Mouse (Mus musculus): ENCODE results near the gene Csn1s1. TPM values are rescaled to one million over a fixed set of nuclear protein-coding genes. Genes with fewer than 3 reads are reported as not detected.

Csn1s1 gene
- total RNA-seq (2021): not detected
- long read RNA-seq, experiment 1: 0 reads
- long read RNA-seq, experiment 2: 0 reads

DNA sequence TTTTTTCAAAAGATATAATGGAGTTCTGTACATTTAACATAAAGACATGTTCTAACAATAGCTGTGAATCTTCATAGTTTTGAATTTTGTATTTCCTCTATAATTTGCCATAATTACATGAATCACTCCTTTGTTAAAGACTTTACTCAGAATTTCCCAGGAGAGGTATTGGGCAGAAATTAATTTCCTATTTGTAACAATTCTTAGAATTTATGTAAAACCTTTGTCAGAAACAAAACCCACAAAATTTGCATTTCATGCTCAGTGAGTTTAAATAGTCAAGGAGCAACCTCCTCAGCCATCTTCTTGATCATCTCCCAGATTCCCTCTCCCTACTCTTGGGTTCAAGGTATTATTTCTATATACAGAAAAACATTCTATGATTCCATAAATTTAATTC, at the start of gene Csn1s1:
Gene Csn1s1 (plus strand): TSS at position 301 of the 400 bp plus-strand sequence.
- DNase-seq: no peak

DNA sequence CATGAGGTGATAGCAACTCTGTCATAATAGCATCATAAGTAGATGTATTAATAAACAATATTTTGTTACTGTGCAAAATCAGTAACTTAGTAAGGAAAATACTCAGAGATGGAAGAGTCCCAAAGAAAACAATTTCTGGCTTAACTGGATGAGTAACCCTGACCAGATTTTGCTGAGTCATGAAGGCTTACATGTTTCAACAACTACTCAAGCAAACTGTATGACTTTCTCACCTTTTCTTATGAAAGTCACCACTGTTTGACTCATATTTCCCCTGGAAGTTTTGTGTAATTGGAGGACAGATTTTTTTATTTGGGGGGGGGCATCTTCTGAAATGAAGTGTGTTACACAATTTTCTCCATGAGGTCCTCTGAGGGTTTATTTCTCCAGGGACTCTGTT, 43.3 kb upstream of the Csn1s1 start:
- no peak for DNase-seq

DNA sequence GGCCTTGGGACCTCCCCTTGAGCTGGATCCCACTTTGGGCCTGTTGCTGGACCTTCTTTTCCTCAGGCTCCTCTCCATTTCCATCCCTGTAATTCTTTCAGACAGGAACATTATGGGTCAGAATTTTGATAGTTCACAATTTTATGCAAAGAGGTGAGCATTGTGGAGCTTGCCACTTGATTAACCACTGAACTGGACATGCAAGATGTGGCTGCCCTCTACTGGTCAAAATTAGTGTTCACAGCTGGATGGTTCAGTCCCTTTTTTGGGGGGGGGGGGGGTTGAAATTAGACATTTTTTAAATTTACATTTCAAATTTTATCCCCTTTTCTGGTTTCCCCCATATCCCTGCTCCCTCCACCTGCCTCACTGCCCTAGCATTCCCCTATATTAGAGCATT, 23.2 kb upstream of the Csn1s1 start:
- no peak for DNase-seq

DNA sequence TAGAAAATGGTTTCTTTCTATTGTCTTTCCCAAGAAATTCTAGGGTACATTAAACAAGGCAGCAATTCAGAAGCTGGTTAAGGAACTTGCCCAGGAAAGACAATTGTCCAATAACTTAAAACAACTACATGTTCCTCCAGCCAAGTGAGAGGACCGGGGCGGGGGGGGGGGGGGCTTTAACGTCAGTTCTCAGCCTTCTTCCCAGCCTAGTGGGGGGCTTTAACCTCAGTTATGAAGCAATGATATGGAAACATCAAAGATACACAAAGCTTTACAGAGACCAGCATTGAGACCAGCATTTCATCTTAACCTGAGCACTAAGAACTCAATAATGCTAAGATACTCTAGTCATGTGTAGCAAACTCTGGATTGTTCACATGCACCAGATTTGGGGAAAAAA, 33.5 kb downstream of the Csn1s1 start, which contains the start of gene Csn2:
Gene Csn2 (minus strand): TSS at position 101 of the 400 bp plus-strand sequence.
- DNase-seq: no peak

DNA sequence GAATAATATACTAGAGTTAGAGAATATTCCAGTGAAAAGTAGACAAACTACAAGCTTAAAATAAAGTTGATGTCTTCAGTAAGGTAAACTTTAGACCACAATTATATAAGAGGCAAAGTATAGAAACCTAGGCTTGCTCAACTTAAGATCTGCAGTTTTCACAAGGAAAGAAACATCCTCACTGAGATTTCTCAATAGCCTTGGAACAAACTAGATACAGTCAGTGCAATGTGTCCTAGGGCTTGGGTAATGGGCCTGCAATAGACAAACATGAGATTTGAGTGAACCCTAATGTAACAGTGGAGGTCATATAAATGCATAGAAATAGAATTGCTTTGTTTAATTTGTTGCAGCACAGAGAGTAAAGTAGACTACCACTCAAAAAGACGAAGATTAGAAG, 39.9 kb downstream of the Csn1s1 start:
- no peak for DNase-seq

Other genes starting within 250 kb of the Csn1s1 start
- gene Ugt2b38, start 242.0 kb upstream of the Csn1s1 start, total RNA-seq (2021): not detected
- not detected for gene Ugt2a2, start 183.9 kb upstream of the Csn1s1 start, total RNA-seq (2021)
- gene Gm43638, start 179.4 kb upstream of the Csn1s1 start, total RNA-seq (2021): not detected
- gene Ugt2a1, start 175.3 kb upstream of the Csn1s1 start, total RNA-seq (2021): not detected
- not detected for gene Sult1b1, start 128.0 kb upstream of the Csn1s1 start, total RNA-seq (2021)
- gene Sult1d1, start 97.2 kb upstream of the Csn1s1 start, total RNA-seq (2021): under 1 TPM in 1 of 2 experiments, not detected in 1; 0.67 TPM
- gene Sult1e1, start 74.6 kb upstream of the Csn1s1 start, total RNA-seq (2021): under 1 TPM in 1 of 2 experiments, not detected in 1; 0.57 TPM
- gene Csn2, start 33.4 kb downstream of the Csn1s1 start, total RNA-seq (2021): not detected
- gene Csn1s2a, start 108.4 kb downstream of the Csn1s1 start, total RNA-seq (2021): not detected
- not detected for gene Csn1s2b, start 141.9 kb downstream of the Csn1s1 start, total RNA-seq (2021)
- gene Prr27, start 159.5 kb downstream of the Csn1s1 start, total RNA-seq (2021): not detected
- gene Odam, start 218.8 kb downstream of the Csn1s1 start, total RNA-seq (2021): not detected